Mouse (Mus musculus): ENCODE results near the gene Fam120c. TPM values are rescaled to one million over a fixed set of nuclear protein-coding genes. Genes with fewer than 3 reads are reported as not detected.

Fam120c gene
- 0.70 and 0.91 TPM in 2 replicates for polyA plus RNA-seq (2015; fragmentation: Nextera tagmentation; extraction: Ambion mirVana)

DNA sequence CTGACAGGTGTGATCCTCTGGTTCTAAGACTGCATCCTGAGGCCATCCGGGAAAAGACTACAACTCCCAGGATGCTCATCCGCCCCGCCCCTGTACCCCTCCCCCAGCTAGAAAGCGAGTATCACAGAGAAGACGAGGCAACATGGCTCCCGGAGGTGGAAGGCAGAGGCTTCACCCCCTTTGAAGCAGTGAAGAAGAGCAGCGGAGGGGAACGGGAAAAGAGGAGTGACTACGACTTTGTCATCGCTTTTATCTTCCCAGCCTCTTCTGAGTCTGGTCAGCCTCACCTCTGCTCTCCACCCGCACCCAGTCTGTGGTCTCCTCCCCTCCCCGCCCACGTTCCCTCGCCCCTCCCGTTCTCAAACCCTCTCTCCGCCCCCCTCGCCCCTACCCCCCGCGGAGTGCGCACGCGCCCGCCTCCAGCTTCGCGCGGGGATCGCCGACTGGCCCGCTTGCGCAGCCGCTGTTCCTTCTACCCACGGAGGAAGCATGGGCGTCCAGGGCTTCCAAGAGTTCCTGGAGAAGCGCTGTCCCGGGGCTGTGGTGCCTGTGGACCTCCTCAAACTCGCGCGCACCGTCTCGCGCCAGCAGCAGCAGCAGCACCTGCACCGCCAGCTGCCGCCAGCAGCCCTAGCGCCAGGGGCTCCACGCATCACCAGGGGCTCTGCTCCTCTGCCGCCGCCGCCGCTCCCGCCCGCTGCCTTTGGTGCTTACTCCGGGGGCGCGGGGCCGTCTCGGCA lies at the start of gene Fam120c:
Gene Fam120c (plus strand): TSS at position 415 of the 740 bp plus-strand sequence.
- peak within 1 kb of the TSS; percentile 73 for H3K9ac ChIP-seq (ENCODE audit: low read depth, low read length)
- no peaks in the 10 kb centered on the region for H3K9me3 ChIP-seq (replicated peaks; ENCODE audit: control insufficient read depth, low read length)
- H3K36me3 ChIP-seq (ENCODE audit: control insufficient read depth, insufficient read depth) = no peaks in the 10 kb centered on the region
- no peaks in the 10 kb centered on the region; the same call in 1 of the 2 replicates for H3K4me1 ChIP-seq (ENCODE audit: control insufficient read depth, low read depth, low read length)
- H3K27me3 ChIP-seq (ENCODE audit: control insufficient read depth, insufficient read depth, low read depth, low read length) = no peaks in the 10 kb centered on the region; the same call in 1 of the 2 replicates
- H3K27ac ChIP-seq (ENCODE audit: low read length) = peak within 1 kb of the TSS; percentile 69
- ATAC-seq (ENCODE audit: low read depth) = peak; percentile 92
- peak within 1 kb of the TSS; percentile 73 for H3K4me2 ChIP-seq (ENCODE audit: low read depth, low read length)
- H3K4me3 ChIP-seq (ENCODE audit: low read depth, low read length) = peak within 1 kb of the TSS; percentile 77
- 15% methylated on average over 55 of the region's 56 CpGs for WGBS (ENCODE audit: insufficient replicate concordance)

DNA sequence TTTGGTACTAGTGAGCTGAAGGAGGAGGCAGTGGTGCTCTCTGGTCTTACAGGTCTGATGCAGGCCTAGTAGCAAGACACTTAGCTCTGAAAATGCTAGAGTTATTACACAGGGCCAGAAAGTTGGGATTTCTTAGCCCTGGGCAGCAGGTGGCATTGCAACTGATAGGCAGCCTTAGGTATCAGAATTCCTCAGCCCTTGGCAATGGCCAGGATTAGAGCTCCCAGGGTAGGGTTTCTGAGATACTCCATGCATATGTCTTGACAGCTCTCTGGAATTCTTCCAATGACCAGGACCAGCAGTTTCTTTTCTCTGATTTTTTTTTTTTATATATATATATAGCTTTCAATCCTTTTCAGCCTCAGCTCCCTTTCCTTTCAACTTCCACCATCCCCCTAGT lies 45.6 kb upstream of the Fam120c start:
- ATAC-seq (ENCODE audit: low read depth) = no peak
- H3K9me3 ChIP-seq (replicated peaks; ENCODE audit: control insufficient read depth, low read length) = no peaks in the 10 kb centered on the region
- H3K9ac ChIP-seq (ENCODE audit: low read depth, low read length) = no peak overlapping the region
- no peaks in the 10 kb centered on the region for H3K27me3 ChIP-seq (ENCODE audit: control insufficient read depth, insufficient read depth, low read depth, low read length)
- no peak overlapping the region for H3K4me2 ChIP-seq (ENCODE audit: low read depth, low read length)
- no peak overlapping the region for H3K27ac ChIP-seq (ENCODE audit: low read length)
- H3K4me1 ChIP-seq (ENCODE audit: control insufficient read depth, low read depth, low read length) = no peaks in the 10 kb centered on the region
- no peak overlapping the region for H3K4me3 ChIP-seq (ENCODE audit: low read depth, low read length)
- H3K36me3 ChIP-seq (ENCODE audit: control insufficient read depth, insufficient read depth) = no peaks in the 10 kb centered on the region

DNA sequence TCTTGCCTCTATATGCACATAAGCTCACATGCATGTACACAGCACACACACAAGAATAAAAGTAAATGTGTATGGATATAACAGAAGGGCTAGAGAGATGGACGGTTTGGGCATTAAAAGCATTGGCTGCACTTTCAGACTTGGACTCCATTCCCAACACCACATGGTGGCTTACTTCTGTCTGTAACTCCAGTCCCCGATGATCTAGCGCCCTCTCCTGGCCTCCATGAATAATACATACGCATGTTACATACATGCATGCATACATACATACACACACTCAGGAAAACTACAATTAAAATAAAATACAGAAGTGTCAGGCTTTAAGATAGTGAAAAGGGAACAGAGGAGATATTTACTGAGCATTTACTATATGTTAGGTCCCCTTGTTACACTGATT lies 30.2 kb upstream of the Fam120c start:
- H3K9ac ChIP-seq (ENCODE audit: low read depth, low read length) = no peak overlapping the region
- ATAC-seq (ENCODE audit: low read depth) = no peak
- no peaks in the 10 kb centered on the region for H3K4me1 ChIP-seq (ENCODE audit: control insufficient read depth, low read depth, low read length)
- H3K27me3 ChIP-seq (ENCODE audit: control insufficient read depth, insufficient read depth, low read depth, low read length) = no peaks in the 10 kb centered on the region; the same call in 1 of the 2 replicates
- no peaks in the 10 kb centered on the region for H3K36me3 ChIP-seq (ENCODE audit: control insufficient read depth, insufficient read depth)
- H3K4me3 ChIP-seq (ENCODE audit: low read depth, low read length) = no peak overlapping the region
- no peaks in the 10 kb centered on the region for H3K9me3 ChIP-seq (replicated peaks; ENCODE audit: control insufficient read depth, low read length)
- no peak overlapping the region for H3K4me2 ChIP-seq (ENCODE audit: low read depth, low read length)
- WGBS (ENCODE audit: insufficient replicate concordance) = 52% methylated on average over 4 of the region's 4 CpGs
- no peak overlapping the region for H3K27ac ChIP-seq (ENCODE audit: low read length)

DNA sequence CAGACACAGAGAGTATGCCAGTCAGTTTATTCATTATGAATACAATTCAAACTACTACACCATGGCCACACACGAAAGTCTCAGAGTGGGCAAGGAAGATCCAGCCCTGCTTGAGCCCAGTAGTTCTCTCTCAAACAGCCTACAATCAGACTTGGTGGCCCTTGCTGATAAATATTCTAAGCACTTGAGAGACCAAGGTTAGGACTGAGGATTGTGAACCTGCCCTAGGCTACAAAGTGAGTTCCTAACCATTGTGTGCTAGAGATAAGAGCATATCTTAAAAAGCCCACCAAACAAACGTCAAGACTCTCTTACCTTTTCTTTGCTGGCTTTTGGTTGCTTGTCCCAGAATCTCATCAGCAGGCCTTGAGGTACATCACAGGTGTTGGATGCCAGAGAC lies 10.4 kb upstream of the Fam120c start:
- no peak overlapping the region for H3K4me3 ChIP-seq (ENCODE audit: low read depth, low read length)
- peaks cover 2% of the 10 kb centered on the region; the same call in 1 of the 2 replicates for H3K27me3 ChIP-seq (ENCODE audit: control insufficient read depth, insufficient read depth, low read depth, low read length)
- H3K4me2 ChIP-seq (ENCODE audit: low read depth, low read length) = no peak overlapping the region
- ATAC-seq (ENCODE audit: low read depth) = no peak
- WGBS (ENCODE audit: insufficient replicate concordance) = 30% methylated on average over 2 of the region's 2 CpGs
- H3K27ac ChIP-seq (ENCODE audit: low read length) = no peak overlapping the region
- H3K36me3 ChIP-seq (ENCODE audit: control insufficient read depth, insufficient read depth) = no peaks in the 10 kb centered on the region
- no peak overlapping the region for H3K9ac ChIP-seq (ENCODE audit: low read depth, low read length)
- H3K9me3 ChIP-seq (replicated peaks; ENCODE audit: control insufficient read depth, low read length) = no peaks in the 10 kb centered on the region
- no peaks in the 10 kb centered on the region for H3K4me1 ChIP-seq (ENCODE audit: control insufficient read depth, low read depth, low read length)

DNA sequence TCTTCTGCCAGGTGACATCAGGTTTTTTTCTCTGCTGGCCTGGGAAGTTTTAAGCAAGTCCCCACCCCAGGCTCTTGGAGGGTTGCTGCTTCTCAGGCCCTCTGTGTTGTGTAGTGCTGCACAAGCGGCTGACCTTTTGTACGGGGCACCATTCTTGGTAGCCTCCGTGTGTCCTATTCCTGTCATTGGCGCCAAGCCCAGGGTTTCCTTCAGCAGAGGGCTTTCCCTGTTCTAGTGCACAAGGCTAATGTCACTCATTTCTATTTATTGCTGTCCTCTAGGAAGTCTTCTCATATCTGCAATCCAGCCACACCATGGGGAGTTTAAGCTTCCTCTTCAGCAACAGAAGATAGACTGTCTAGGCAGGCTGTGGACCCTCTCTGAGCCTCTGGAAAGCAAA lies 6.2 kb upstream of the Fam120c start:
- ATAC-seq (ENCODE audit: low read depth) = no peak; the same call in 1 of the 2 replicates
- Histone ChIP-seq H3K9ac (ENCODE audit: low read depth, low read length) (no peak overlapping the region), H3K4me1 (ENCODE audit: control insufficient read depth, low read depth, low read length) (no peaks in the 10 kb centered on the region), H3K27ac (ENCODE audit: low read length) (no peak overlapping the region), H3K4me2 (ENCODE audit: low read depth, low read length) (no peak overlapping the region), H3K4me3 (ENCODE audit: low read depth, low read length) (no peak overlapping the region), H3K36me3 (ENCODE audit: control insufficient read depth, insufficient read depth) (no peaks in the 10 kb centered on the region), H3K27me3 (ENCODE audit: control insufficient read depth, insufficient read depth, low read depth, low read length) (peaks cover 2% of the 10 kb centered on the region; the same call in 1 of the 2 replicates), H3K9me3 (replicated peaks; ENCODE audit: control insufficient read depth, low read length) (no peaks in the 10 kb centered on the region)
- whole genome bisulfite sequencing (ENCODE audit: insufficient replicate concordance) = 59% methylated on average over 4 of the region's 4 CpGs

DNA sequence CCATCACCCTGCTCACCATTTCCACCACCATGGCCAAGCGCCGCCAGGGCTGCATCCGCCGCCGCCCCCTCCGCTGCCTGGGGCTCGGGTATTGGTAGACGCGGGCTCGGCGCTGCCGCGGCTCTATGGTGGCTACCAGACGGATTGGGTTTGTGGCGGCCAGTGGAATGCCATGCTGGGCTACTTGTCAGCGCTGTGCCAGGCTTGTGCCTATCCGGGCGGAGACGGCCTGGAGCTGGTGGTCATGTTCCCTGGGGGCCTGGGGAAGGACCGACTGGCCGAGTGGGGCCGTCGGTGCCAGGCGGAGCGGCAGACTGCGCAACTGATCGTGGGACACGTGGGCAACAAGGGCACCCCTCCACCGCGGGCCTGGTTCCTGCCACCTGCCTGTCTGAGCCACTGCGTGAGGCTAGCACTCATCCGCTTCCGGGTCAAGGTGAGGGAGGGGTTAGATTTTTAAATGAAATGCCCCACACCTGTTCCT lies 568 bp downstream of the Fam120c start:
- Histone ChIP-seq H3K27me3 (ENCODE audit: control insufficient read depth, insufficient read depth, low read depth, low read length) (no peaks in the 10 kb centered on the region; the same call in 1 of the 2 replicates), H3K4me2 (ENCODE audit: low read depth, low read length) (peak overlapping the region; percentile 73), H3K27ac (ENCODE audit: low read length) (peak overlapping the region; percentile 63), H3K4me1 (ENCODE audit: control insufficient read depth, low read depth, low read length) (no peaks in the 10 kb centered on the region; the same call in 1 of the 2 replicates), H3K4me3 (ENCODE audit: low read depth, low read length) (peak overlapping the region; percentile 77), H3K9me3 (replicated peaks; ENCODE audit: control insufficient read depth, low read length) (no peaks in the 10 kb centered on the region), H3K36me3 (ENCODE audit: control insufficient read depth, insufficient read depth) (no peaks in the 10 kb centered on the region), H3K9ac (ENCODE audit: low read depth, low read length) (peak overlapping the region; percentile 73)
- 14% methylated on average over 32 of the region's 33 CpGs for WGBS (ENCODE audit: insufficient replicate concordance)
- ATAC-seq (ENCODE audit: low read depth) = peak; percentile 42

DNA sequence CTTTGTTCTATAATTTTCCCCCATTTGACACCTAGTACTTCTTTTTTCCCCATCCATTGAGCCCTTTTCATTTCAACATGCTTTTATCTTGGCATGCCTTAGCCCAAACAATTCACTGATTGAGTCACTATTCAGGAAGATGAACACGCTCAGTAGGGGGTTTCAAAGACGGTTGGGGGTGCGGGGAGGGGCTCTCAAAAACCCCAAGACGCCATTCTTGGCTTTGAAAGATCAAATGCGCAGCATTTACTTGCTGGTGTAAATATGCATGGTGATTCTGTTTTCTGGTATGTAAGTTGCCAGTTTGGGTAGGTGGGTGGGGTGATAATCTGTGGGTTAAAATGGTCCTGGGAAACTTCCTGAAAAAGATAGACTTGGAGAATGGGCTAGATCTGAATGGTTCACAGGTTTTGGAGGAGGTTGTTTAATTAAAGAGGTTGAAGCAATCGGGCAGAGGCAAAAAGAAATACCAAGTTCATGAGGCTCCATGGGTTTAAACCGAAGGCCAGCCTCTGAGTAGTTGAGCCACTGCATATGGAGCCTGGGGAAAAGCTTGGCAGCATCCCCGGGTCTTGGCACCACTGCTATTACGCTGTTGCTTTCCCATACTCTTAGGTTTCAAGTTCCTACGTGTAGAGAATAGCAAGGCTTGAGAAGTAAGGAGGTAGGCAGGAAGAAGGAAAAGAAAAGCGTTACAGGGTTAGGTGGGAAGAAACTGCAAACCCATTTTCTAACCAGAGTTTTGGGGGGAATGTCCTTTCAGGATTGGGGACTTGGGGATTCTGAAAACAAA lies 1.6 kb downstream of the Fam120c start:
- no peak overlapping the region for H3K27ac ChIP-seq (ENCODE audit: low read length)
- H3K9ac ChIP-seq (ENCODE audit: low read depth, low read length) = no peak overlapping the region; the same call in 1 of the 2 replicates
- H3K4me3 ChIP-seq (ENCODE audit: low read depth, low read length) = peak overlapping the region; percentile 77
- H3K36me3 ChIP-seq (ENCODE audit: control insufficient read depth, insufficient read depth) = no peaks in the 10 kb centered on the region
- WGBS (ENCODE audit: insufficient replicate concordance) = 34% methylated on average over 11 of the region's 11 CpGs
- no peaks in the 10 kb centered on the region; the same call in 1 of the 2 replicates for H3K4me1 ChIP-seq (ENCODE audit: control insufficient read depth, low read depth, low read length)
- no peaks in the 10 kb centered on the region; the same call in 1 of the 2 replicates for H3K27me3 ChIP-seq (ENCODE audit: control insufficient read depth, insufficient read depth, low read depth, low read length)
- no peaks in the 10 kb centered on the region for H3K9me3 ChIP-seq (replicated peaks; ENCODE audit: control insufficient read depth, low read length)
- peak overlapping the region; percentile 73 for H3K4me2 ChIP-seq (ENCODE audit: low read depth, low read length)
- ATAC-seq (ENCODE audit: low read depth) = no peak

DNA sequence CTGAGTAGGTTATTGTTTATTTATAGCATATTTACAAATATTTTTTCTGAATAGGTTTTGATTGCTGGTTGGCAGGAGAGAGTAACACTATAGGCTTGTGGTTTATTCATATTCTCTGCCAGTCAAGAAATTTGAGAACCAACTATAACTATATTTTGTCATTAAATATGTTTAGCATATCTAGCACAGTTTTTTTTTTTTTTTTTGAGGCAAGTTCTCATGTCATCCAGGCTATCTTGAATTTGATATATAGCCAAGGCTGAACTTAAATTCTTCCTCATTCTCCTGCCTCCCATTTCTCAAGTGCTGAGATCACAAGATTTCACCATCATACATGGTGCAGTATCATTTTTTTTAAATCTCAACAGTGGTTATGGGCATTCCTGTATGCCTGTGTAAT lies 3.3 kb downstream of the Fam120c start:
- H3K9ac ChIP-seq (ENCODE audit: low read depth, low read length) = no peak overlapping the region
- no peak overlapping the region for H3K4me2 ChIP-seq (ENCODE audit: low read depth, low read length)
- no peak for ATAC-seq (ENCODE audit: low read depth)
- H3K9me3 ChIP-seq (replicated peaks; ENCODE audit: control insufficient read depth, low read length) = no peaks in the 10 kb centered on the region
- H3K27me3 ChIP-seq (ENCODE audit: control insufficient read depth, insufficient read depth, low read depth, low read length) = no peaks in the 10 kb centered on the region; the same call in 1 of the 2 replicates
- H3K4me3 ChIP-seq (ENCODE audit: low read depth, low read length) = no peak overlapping the region
- no peaks in the 10 kb centered on the region for H3K36me3 ChIP-seq (ENCODE audit: control insufficient read depth, insufficient read depth)
- H3K27ac ChIP-seq (ENCODE audit: low read length) = no peak overlapping the region
- H3K4me1 ChIP-seq (ENCODE audit: control insufficient read depth, low read depth, low read length) = no peaks in the 10 kb centered on the region; the same call in 1 of the 2 replicates

Measured in liver, embryonic 16.5 days (tissue).